Mouse (Mus musculus) stomach, postnatal 0 days (tissue): Measurements from ENCODE around the gene Stum.

Source experiments
- CTCF ChIP-seq: IDR thresholded peaks from 2 replicates; pipeline ENCODE4 v1.5.1; 2016; ENCODE audit warnings: antibody characterized with exemption, low read depth, mild to moderate bottlenecking, moderate library complexity
- EP300 ChIP-seq: optimal IDR thresholded peaks from 2 replicates; pipeline ENCODE3; 2016; ENCODE audit warnings: antibody characterized with exemption

GRCm38 (mm10) chr1:180460721-180461120, 22.6 kb downstream of the Stum start:
- TF ChIP-seq CTCF (no peak), EP300 (no peak)
